Mouse (Mus musculus) limb, embryonic 10.5 days (tissue): ENCODE results near the gene Apba3. TPM values are rescaled to one million over a fixed set of nuclear protein-coding genes. Genes with fewer than 3 reads are reported as not detected.
A peak's percentile ranks its signal among the peaks of the same experiment; 100 is the strongest.

ENCODE experiments used
- DNase-seq: peaks from one replicate; pipeline ENCODE4 v3.0.0-alpha.2; 2017; ENCODE audit warnings: low spot score
- H3K27ac ChIP-seq: fragments of 300-500 bp; sonication (generic); 2 replicates; pipeline ENCODE4 v1.5.1; 2016; ENCODE audit warnings: mild to moderate bottlenecking
- H3K27me3 ChIP-seq: fragments of 300-500 bp; sonication (generic); 2 replicates; pipeline ENCODE4 v1.6.1; 2016; ENCODE audit warnings: low read depth, mild to moderate bottlenecking; ENCODE audit not compliant: poor library complexity, severe bottlenecking
- H3K36me3 ChIP-seq: fragments of 300-500 bp; sonication (generic); 2 replicates; pipeline ENCODE4 v1.6.1; 2016; ENCODE audit warnings: mild to moderate bottlenecking, moderate library complexity
- H3K4me1 ChIP-seq: fragments of 300-500 bp; sonication (generic); 2 replicates; pipeline ENCODE4 v1.6.1; 2016
- H3K4me3 ChIP-seq: fragments of 300-500 bp; sonication (generic); 2 replicates; pipeline ENCODE4 v1.5.1; 2016; ENCODE audit warnings: mild to moderate bottlenecking, moderate library complexity
- H3K9me3 ChIP-seq: fragments of 300-500 bp; sonication (generic); replicated peaks from 2 replicates; pipeline ENCODE4 v1.6.1; 2016; ENCODE audit warnings: mild to moderate bottlenecking
- whole genome bisulfite sequencing: fragments of 180-500 bp; shearing (Covaris S2); methylation state at CpG from one replicate; pipeline ENCODE4 v1.1.7; 2016; 5-methylcytosine and 5-hydroxymethylcytosine counted together
- polyA plus RNA-seq: library from polyadenylated mRNA; unstranded; fragments of >200 nt; fragmentation: Nextera tagmentation; extraction: Ambion mirVana; gene quantifications from 2 replicates; pipeline ENCODE4 v1.2.1, GENCODE M21; 2016

Gene Apba3
- polyA plus RNA-seq, 1 experiment from 2014 or later, result 56.5 TPM

GRCm38 (mm10) chr10:81259225-81259884 lies 7.4 kb upstream of the Apba3 start:
- Histone ChIP-seq H3K36me3 (peaks cover 33% of the 10 kb centered on the region), H3K27ac (0 out of 2 replicates have a peak overlapping the region, but pooled peaks have one; percentile 10), H3K4me3 (no peak overlapping the region), H3K27me3 (peaks cover 68% of the 10 kb centered on the region), H3K9me3 (no peaks in the 10 kb centered on the region), H3K4me1 (peaks cover 24% of the 10 kb centered on the region)
- 50% methylated on average over 21 of the region's 21 CpGs for WGBS
- DNase-seq, result no peak

GRCm38 (mm10) chr10:81261025-81261424 lies 5.7 kb upstream of the Apba3 start:
- Histone ChIP-seq H3K36me3 (peaks cover 47% of the 10 kb centered on the region), H3K27me3 (peaks cover 52% of the 10 kb centered on the region), H3K27ac (no peak overlapping the region), H3K4me1 (peaks cover 34% of the 10 kb centered on the region), H3K9me3 (no peaks in the 10 kb centered on the region), H3K4me3 (no peak overlapping the region)
- 91% methylated on average over 4 of the region's 4 CpGs for WGBS
- DNase-seq, result no peak

GRCm38 (mm10) chr10:81265540-81265939 lies 1.2 kb upstream of the Apba3 start:
- Histone ChIP-seq H3K9me3 (no peaks in the 10 kb centered on the region), H3K27me3 (peaks cover 7% of the 10 kb centered on the region), H3K4me3 (peak overlapping the region; percentile 79), H3K27ac (no peak overlapping the region), H3K4me1 (peaks cover 23% of the 10 kb centered on the region), H3K36me3 (peaks cover 60% of the 10 kb centered on the region)
- no peak for DNase-seq
- 93% methylated on average over 8 of the region's 8 CpGs for WGBS

DNA sequence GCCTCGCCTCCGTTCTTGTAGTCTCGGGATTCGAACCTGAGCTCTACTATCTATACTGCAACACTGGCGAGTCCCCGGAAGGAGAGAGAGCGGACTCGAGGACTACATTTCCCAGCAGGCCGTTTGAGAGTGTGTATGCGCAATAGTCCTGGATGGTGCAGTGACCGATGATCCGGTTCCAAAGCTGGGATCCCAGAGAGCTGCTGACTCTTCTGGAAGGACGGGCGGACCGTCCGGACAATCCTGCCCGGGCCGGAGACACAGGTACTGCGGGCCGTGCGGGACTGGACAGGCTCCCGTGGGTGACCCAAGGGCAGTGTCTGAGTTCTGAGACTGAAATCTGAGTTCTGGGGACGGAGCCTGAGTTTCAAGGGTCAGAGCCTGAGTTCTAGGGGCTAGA lies 1.3 kb downstream of the Apba3 start:
- H3K36me3 ChIP-seq, result peaks cover 65% of the 10 kb centered on the region
- peak overlapping the region; percentile 75 for H3K4me3 ChIP-seq
- no peaks in the 10 kb centered on the region for H3K27me3 ChIP-seq
- peak; percentile 75 for DNase-seq
- H3K27ac ChIP-seq, result peak overlapping the region; percentile 84
- WGBS, result 4% methylated on average over 23 of the region's 23 CpGs
- no peaks in the 10 kb centered on the region for H3K9me3 ChIP-seq
- peaks cover 26% of the 10 kb centered on the region for H3K4me1 ChIP-seq

DNA sequence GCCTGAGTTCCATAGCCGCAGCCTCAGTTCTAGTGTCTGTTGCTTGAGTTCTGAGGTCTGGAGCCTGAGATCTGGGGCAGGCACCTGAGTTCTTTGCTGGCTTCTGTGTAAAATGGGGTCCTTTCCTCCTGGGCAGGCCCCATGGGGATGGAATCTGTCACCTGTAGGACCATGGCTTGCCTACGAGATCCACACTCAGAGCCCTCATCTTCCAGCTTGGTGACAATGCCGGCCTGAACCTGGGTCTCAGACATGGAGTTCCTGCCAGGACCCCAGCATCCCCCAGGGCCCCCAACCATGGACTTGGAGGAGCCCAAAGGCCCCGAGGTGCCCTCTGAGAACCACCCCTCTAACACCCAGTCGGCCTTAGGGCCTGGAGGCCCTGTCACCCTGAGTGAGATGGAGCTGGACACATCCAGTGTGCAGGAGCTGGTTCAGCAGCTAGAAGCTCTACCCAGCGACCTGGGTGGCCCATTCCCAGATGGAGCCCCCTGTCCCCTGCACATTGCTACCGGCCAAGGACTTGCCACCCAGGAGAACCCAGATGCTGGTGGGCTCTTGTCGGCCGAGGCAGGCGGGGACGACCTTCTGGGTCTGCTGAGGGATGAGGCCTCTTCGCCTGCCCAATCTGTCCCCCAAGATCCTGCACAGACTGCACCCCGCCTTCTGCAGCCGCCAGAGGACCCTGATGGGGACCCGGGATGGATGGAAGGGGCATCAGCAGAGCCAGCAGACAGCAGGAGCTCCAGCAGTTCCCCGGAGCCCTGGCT lies 2.1 kb downstream of the Apba3 start:
- Histone ChIP-seq H3K27ac (peak overlapping the region; percentile 84), H3K9me3 (no peaks in the 10 kb centered on the region), H3K4me3 (peak overlapping the region; percentile 75), H3K27me3 (no peaks in the 10 kb centered on the region), H3K36me3 (peaks cover 65% of the 10 kb centered on the region), H3K4me1 (peaks cover 26% of the 10 kb centered on the region)
- 83% methylated on average over 16 of the region's 16 CpGs for WGBS
- DNase-seq, result no peak

DNA sequence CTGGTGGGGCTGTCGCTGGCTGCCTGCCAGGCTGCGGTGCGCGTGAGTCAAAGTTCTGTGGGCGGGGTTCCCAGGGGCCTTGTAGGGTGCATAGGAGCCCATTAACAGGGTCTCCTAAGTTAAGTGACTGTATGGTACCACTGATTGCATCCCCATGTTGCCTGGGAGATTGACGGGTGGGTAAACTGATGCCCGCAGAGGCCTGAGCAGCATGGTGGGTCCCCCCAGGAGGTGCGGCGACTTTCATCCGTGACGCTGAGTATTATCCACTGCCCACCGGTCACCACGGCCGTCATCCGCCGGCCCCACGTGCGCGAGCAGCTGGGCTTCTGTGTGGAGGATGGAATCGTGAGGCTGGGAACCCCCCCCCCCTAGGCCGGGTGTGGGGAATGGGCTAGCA lies 5.6 kb downstream of the Apba3 start:
- Histone ChIP-seq H3K9me3 (no peaks in the 10 kb centered on the region), H3K4me1 (peaks cover 16% of the 10 kb centered on the region), H3K4me3 (no peak overlapping the region), H3K27me3 (no peaks in the 10 kb centered on the region), H3K27ac (no peak overlapping the region), H3K36me3 (peaks cover 58% of the 10 kb centered on the region)
- no peak for DNase-seq
- 95% methylated on average over 21 of the region's 21 CpGs for WGBS

DNA sequence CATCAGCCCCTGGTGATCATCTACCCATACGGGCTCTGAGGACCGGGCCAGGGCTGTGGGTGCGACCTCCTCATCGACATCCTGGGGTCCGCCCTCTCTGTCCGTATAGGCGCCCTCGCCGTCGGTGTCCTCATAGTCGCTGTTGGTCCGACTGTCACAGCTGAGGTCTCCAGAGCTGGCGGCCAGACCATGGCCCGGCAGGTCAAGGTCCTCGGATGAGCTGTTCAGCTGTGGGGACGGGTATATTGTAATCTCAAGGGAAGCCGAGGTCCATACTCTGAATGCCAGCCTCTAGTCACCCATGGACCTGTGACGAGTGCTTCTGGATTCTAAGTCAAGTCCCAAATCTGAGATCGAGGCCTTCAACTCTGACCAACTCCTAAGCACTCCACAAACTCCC lies 7.1 kb downstream of the Apba3 start:
- H3K36me3 ChIP-seq, result peaks cover 56% of the 10 kb centered on the region
- DNase-seq, result no peak
- no peaks in the 10 kb centered on the region for H3K9me3 ChIP-seq
- peaks cover 10% of the 10 kb centered on the region for H3K4me1 ChIP-seq
- H3K27me3 ChIP-seq, result peaks cover 5% of the 10 kb centered on the region; the same call in 1 of the 2 replicates
- H3K27ac ChIP-seq, result no peak overlapping the region
- WGBS, result 93% methylated on average over 19 of the region's 19 CpGs
- H3K4me3 ChIP-seq, result no peak overlapping the region

- WGBS, result 72% methylated on average over 22 of the region's 22 CpGs
Measured at GRCm38 (mm10) chr10:81277676-81278075, 10.9 kb downstream of the Apba3 start.

GRCm38 (mm10) chr10:81279496-81279895 lies 12.7 kb downstream of the Apba3 start:
- Histone ChIP-seq H3K27ac (peak overlapping the region; percentile 4; the same call in 1 of the 2 replicates), H3K4me1 (peaks cover 20% of the 10 kb centered on the region), H3K27me3 (peaks cover 60% of the 10 kb centered on the region), H3K4me3 (peak overlapping the region; percentile 14; the same call in 1 of the 2 replicates), H3K9me3 (no peaks in the 10 kb centered on the region), H3K36me3 (peaks cover 6% of the 10 kb centered on the region; the same call in 1 of the 2 replicates)
- 33% methylated on average over 10 of the region's 10 CpGs for WGBS
- DNase-seq, result no peak

More at GRCm38 (mm10) chr10:81277676-81278075, 10.9 kb downstream of the Apba3 start:
- DNase-seq, result no peak
- no peak overlapping the region for H3K27ac ChIP-seq
- H3K27me3 ChIP-seq, result peaks cover 42% of the 10 kb centered on the region
- peaks cover 24% of the 10 kb centered on the region for H3K36me3 ChIP-seq
- H3K4me1 ChIP-seq, result peaks cover 15% of the 10 kb centered on the region
- H3K4me3 ChIP-seq, result no peak overlapping the region
- no peaks in the 10 kb centered on the region for H3K9me3 ChIP-seq

GRCm38 (mm10) chr10:81284189-81284588 lies 17.4 kb downstream of the Apba3 start:
- H3K27ac ChIP-seq, result no peak overlapping the region
- peaks cover 30% of the 10 kb centered on the region for H3K4me1 ChIP-seq
- H3K27me3 ChIP-seq, result peaks cover 91% of the 10 kb centered on the region
- DNase-seq, result no peak
- WGBS, result 44% methylated on average over 6 of the region's 6 CpGs
- 0 out of 2 replicates have a peak overlapping the region, but pooled peaks have one; percentile 49 for H3K4me3 ChIP-seq
- H3K36me3 ChIP-seq, result no peaks in the 10 kb centered on the region
- H3K9me3 ChIP-seq, result no peaks in the 10 kb centered on the region

- 9% methylated on average over 17 of the region's 17 CpGs for WGBS
- no peak overlapping the region for H3K27ac ChIP-seq
- H3K27me3 ChIP-seq, result peaks cover 92% of the 10 kb centered on the region
- H3K9me3 ChIP-seq, result no peaks in the 10 kb centered on the region
- no peak for DNase-seq
- peaks cover 25% of the 10 kb centered on the region for H3K4me1 ChIP-seq
- no peaks in the 10 kb centered on the region for H3K36me3 ChIP-seq
- 0 out of 2 replicates have a peak overlapping the region, but pooled peaks have one; percentile 49 for H3K4me3 ChIP-seq
Measured at GRCm38 (mm10) chr10:81284719-81285118, 18.0 kb downstream of the Apba3 start.

- peak; percentile 98 for DNase-seq
- Histone ChIP-seq H3K4me1 (peaks cover 24% of the 10 kb centered on the region), H3K9me3 (no peaks in the 10 kb centered on the region), H3K27me3 (peaks cover 92% of the 10 kb centered on the region), H3K4me3 (peak overlapping the region; percentile 49), H3K36me3 (no peaks in the 10 kb centered on the region), H3K27ac (peak overlapping the region; percentile 64)
- 3% methylated on average over 54 of the region's 54 CpGs for WGBS
Measured at GRCm38 (mm10) chr10:81285694-81286450, 19.1 kb downstream of the Apba3 start.
